Mouse (Mus musculus): ENCODE measurements at regions not wholly inside any gene's neighbourhood (a gene's known extent, or its start where the extent isn't known, plus 50 kb on each side); places are given as distances from the start of the nearest gene placed in this dataset.

DNA sequence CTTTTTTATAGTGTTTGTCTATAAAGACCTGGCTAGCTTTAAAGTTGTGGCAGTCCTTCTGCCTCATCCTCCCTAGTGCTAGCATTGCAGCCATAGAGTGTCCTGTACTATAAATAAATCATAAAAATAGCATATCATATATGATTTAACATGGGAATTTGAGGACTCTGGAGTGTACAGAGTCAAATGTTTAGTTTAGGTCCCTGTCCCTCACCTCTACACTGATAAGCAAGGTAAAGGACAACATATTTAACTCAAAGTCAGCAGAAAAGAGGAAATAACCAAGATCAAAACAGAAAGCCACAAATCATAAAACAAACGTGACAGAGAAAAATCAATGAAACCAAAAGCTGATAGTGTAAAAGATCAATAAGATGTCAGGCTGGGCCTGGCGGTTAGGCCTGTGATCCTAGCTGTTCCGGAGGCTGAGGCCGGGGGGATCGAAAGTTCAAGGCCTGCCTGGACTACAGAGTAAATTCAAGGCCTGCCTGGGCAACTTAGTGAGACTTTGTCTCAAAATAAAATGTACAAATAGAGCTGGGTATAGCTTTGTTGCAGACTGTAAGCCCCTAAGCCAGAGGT, 68.7 kb downstream of the Dlk1 start:
- H3K27ac ChIP-seq (replicated peaks): no peak overlapping the region
- peaks cover 30% of the 10 kb centered on the region for H3K27me3 ChIP-seq
- no peak for ATAC-seq (ENCODE audit: low FRiP score, low read depth)
- H3K9ac ChIP-seq (replicated peaks): no peak overlapping the region
- H3K4me1 ChIP-seq: peaks cover 30% of the 10 kb centered on the region
- WGBS: 63% methylated on average over 5 of the region's 5 CpGs
- H3K4me2 ChIP-seq (replicated peaks): no peak overlapping the region
- H3K4me3 ChIP-seq: no peak overlapping the region
- no peaks in the 10 kb centered on the region for H3K36me3 ChIP-seq
- peaks cover 4% of the 10 kb centered on the region; the same call in 1 of the 2 replicates for H3K9me3 ChIP-seq

DNA sequence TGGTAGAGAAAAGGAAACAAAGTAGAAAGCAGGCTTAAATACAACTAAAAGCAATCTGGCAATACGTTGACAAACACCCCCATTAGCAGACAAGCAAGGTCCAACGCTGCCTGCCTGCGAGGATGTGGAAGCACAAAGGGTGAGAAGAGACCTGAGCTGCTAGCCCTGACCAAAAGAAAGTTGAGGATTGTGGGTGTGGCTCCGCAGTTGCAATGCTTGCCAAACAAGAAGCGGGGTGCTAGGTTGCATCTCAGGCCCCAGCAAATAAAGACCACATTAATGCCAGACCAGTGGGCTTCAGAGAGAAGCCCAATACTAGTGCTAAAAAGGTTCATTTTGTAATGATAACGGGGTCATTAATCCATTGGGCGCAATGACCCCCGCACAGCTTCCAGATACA, 67.8 kb downstream of the Dlk1 start:
- Histone ChIP-seq H3K27ac (replicated peaks) (no peak overlapping the region), H3K9me3 (no peaks in the 10 kb centered on the region), H3K9ac (replicated peaks) (no peak overlapping the region), H3K4me3 (no peak overlapping the region), H3K4me1 (peaks cover 30% of the 10 kb centered on the region), H3K36me3 (no peaks in the 10 kb centered on the region), H3K27me3 (peaks cover 39% of the 10 kb centered on the region), H3K4me2 (replicated peaks) (no peak overlapping the region)
- WGBS: 31% methylated on average over 8 of the region's 8 CpGs
- ATAC-seq (ENCODE audit: low FRiP score, low read depth): no peak

DNA sequence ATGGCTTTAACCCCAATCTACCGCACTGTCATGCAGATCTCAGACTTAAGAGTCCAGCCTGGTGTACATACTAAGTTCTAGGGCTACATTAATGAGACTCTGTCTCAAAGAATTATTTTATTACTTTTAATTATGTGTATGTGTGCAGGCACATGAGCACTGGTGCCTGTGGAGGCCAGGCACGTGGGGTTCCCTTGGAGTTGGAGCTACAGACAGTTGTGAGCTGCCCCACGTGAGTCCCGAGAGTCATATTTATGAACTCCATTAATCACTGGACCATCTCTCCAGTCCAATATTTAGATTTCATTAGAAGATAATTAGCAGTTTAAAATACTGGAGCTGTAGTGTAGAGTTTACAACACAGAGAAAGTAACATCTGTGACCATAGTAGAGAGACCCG, 67.2 kb downstream of the Dlk1 start:
- Histone ChIP-seq H3K9me3 (no peaks in the 10 kb centered on the region), H3K36me3 (no peaks in the 10 kb centered on the region), H3K27ac (replicated peaks) (no peak overlapping the region), H3K4me1 (peaks cover 30% of the 10 kb centered on the region), H3K4me2 (replicated peaks) (no peak overlapping the region), H3K4me3 (no peak overlapping the region), H3K27me3 (peaks cover 44% of the 10 kb centered on the region), H3K9ac (replicated peaks) (no peak overlapping the region)
- ATAC-seq (ENCODE audit: low FRiP score, low read depth): no peak
- WGBS: 44% methylated on average over 5 of the region's 5 CpGs

DNA sequence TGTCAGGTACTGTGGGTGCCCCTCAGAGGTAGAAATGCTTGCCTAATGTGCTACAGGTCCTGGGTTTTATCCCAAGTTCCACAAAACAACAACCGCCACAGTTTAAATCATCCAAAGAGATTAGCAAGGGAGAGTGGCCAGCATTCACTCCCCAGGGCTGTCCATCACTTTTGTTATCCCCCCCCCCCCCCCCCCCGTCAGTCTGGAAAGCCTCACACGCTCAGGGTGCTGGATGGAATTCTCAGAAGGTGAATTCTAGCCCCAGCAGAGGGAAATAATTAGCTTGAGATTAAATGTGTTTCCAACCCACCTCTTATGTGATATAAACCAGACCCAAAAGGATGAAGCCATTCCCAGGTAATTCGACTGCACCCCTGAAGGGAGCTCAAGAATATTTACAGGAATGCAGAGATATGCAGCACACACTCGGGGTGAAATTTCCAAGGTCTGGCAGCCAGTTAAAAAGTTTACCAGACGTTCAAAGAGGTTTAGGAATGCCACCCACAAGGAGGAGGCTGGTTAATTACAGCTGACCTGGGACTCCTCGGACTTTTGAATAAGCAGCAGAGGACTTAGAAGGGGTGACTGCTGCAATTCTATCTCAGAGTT, 65.9 kb downstream of the Dlk1 start:
- 8% methylated on average over 7 of the region's 7 CpGs for WGBS
- no peak for ATAC-seq (ENCODE audit: low FRiP score, low read depth)
- H3K9me3 ChIP-seq: no peaks in the 10 kb centered on the region
- H3K27me3 ChIP-seq: peaks cover 50% of the 10 kb centered on the region
- peaks cover 30% of the 10 kb centered on the region for H3K4me1 ChIP-seq
- no peak overlapping the region for H3K9ac ChIP-seq (replicated peaks)
- no peaks in the 10 kb centered on the region for H3K36me3 ChIP-seq
- no peak overlapping the region for H3K4me3 ChIP-seq
- no peak overlapping the region for H3K4me2 ChIP-seq (replicated peaks)
- H3K27ac ChIP-seq (replicated peaks): 0 out of 2 replicates have a peak overlapping the region, but pooled peaks have one; percentile 30

DNA sequence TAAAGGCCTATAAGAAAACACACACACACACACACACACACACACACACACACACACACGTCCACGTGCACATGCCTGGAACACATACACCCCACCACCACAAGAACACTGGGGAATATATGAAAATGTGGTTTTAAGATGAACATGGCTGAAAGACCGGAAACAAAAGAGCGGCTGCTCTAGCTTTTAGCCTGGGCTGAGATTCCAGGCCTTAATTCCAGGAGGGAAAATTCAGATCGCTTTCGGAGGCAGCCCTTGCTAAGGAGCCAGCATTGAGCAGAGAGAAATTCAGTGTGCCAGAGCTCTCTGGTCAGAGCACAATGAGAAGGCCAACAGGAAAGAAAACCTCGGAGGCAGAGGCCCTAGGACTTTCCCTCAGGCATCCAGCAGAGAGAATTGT, 65.1 kb downstream of the Dlk1 start:
- Histone ChIP-seq H3K36me3 (no peaks in the 10 kb centered on the region), H3K27me3 (peaks cover 43% of the 10 kb centered on the region), H3K9me3 (no peaks in the 10 kb centered on the region), H3K27ac (replicated peaks) (no peak overlapping the region), H3K4me1 (peaks cover 37% of the 10 kb centered on the region), H3K9ac (replicated peaks) (0 out of 2 replicates have a peak overlapping the region, but pooled peaks have one; percentile 2), H3K4me2 (replicated peaks) (no peak overlapping the region), H3K4me3 (no peak overlapping the region)
- 50% methylated on average over 7 of the region's 7 CpGs for WGBS
- ATAC-seq (ENCODE audit: low FRiP score, low read depth): no peak

DNA sequence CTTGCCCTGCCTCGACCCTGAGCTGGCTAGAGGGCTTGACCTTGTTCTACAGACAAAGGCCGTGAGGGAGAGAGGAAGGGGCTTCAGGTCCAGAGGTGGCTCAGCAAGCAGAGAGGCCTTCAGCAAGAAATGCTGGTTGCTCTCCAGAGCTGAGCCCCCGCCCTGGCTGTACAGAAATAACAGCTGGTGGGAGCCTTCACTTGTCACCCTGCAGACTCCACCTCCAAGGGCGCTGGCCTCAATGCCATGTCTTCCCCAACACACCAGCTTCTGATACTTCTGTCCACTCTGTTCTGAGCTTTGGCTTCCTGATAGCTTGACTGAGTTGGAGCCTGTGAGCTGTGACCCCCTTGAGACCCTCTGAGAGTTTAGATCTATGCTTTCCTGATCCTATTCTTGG, 64.3 kb downstream of the Dlk1 start:
- Histone ChIP-seq H3K36me3 (no peaks in the 10 kb centered on the region), H3K9me3 (no peaks in the 10 kb centered on the region), H3K4me1 (peaks cover 39% of the 10 kb centered on the region), H3K27me3 (peaks cover 42% of the 10 kb centered on the region), H3K27ac (replicated peaks) (no peak overlapping the region), H3K4me2 (replicated peaks) (no peak overlapping the region), H3K4me3 (no peak overlapping the region), H3K9ac (replicated peaks) (no peak overlapping the region)
- WGBS: 49% methylated on average over 4 of the region's 4 CpGs
- ATAC-seq (ENCODE audit: low FRiP score, low read depth): no peak

DNA sequence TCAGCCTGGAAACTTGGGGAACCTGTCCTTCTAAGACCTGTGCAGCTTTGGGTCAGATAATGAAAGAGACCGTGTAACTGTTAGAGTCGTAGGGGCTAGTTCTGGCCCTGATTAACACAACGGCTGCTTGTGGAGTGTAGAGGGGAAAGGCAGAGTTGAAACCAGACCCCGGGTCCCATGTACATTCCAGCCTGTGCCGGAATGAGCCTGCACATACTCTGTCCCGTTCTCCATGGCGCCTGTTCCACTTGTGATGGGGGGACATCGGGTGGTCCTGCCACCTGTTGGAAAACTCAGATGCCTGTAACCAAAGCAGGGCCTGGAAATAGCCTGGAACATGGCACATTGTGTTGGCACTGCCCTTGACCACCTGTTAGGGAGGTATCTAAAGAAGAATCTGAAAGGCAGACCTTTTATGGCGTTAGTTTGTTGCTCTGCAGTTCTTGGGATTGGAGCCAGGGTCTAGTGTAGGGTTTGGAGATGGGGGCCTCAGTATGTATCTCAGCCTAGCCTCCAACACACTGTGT, 61.7 kb downstream of the Dlk1 start:
- H3K9ac ChIP-seq (replicated peaks): no peak overlapping the region
- peaks cover 40% of the 10 kb centered on the region for H3K4me1 ChIP-seq
- H3K4me2 ChIP-seq (replicated peaks): no peak overlapping the region
- H3K36me3 ChIP-seq: no peaks in the 10 kb centered on the region
- no peak overlapping the region for H3K27ac ChIP-seq (replicated peaks)
- no peak overlapping the region for H3K4me3 ChIP-seq
- H3K27me3 ChIP-seq: peaks cover 51% of the 10 kb centered on the region
- H3K9me3 ChIP-seq: no peaks in the 10 kb centered on the region
- 89% methylated on average over 9 of the region's 9 CpGs for WGBS
- no peak for ATAC-seq (ENCODE audit: low FRiP score, low read depth)

All from midbrain, embryonic 12.5 days (tissue).